Mouse (Mus musculus) ZHBTc4 (cell line): ENCODE measurements around the gene Fgfr1op2.
"Not testable (repeated sequence)": the region's sequence is repeated elsewhere in the genome, so short reads cannot be mapped to it uniquely, and the experiment has no call there.

Experiments used
- DNase-seq: peaks from one replicate; pipeline ENCODE4 v3.0.0-alpha.2; 2011; ENCODE audit warnings: low read depth, low spot score

Gene Fgfr1op2

GRCm38 (mm10) chr6:146576903-146577302, at the start of gene Fgfr1op2:
Gene Fgfr1op2 (plus strand): TSS chr6:146577203.
- DNase-seq: no peak

- no peak for DNase-seq
Measured at GRCm38 (mm10) chr6:146527537-146527936, 49.5 kb upstream of the Fgfr1op2 start.

GRCm38 (mm10) chr6:146530363-146530762, 46.6 kb upstream of the Fgfr1op2 start:
- no peak for DNase-seq

GRCm38 (mm10) chr6:146530769-146531168, 46.2 kb upstream of the Fgfr1op2 start:
- DNase-seq: no peak

- no peak for DNase-seq
Measured at GRCm38 (mm10) chr6:146533146-146533545, 43.9 kb upstream of the Fgfr1op2 start.

GRCm38 (mm10) chr6:146535501-146535900, 41.5 kb upstream of the Fgfr1op2 start:
- no peak for DNase-seq

GRCm38 (mm10) chr6:146537111-146537510, 39.9 kb upstream of the Fgfr1op2 start:
- DNase-seq: no peak

GRCm38 (mm10) chr6:146538071-146538470, 38.9 kb upstream of the Fgfr1op2 start:
- no peak for DNase-seq

- DNase-seq: no peak
Measured at GRCm38 (mm10) chr6:146538661-146539060, 38.3 kb upstream of the Fgfr1op2 start.

GRCm38 (mm10) chr6:146540386-146540785, 36.6 kb upstream of the Fgfr1op2 start:
- DNase-seq: no peak

GRCm38 (mm10) chr6:146544622-146545021, 32.4 kb upstream of the Fgfr1op2 start:
- DNase-seq: no peak

GRCm38 (mm10) chr6:146545289-146545865, 31.6 kb upstream of the Fgfr1op2 start:
- no peak for DNase-seq

GRCm38 (mm10) chr6:146550421-146550820, 26.6 kb upstream of the Fgfr1op2 start:
- DNase-seq: no peak

- no peak for DNase-seq
Measured at GRCm38 (mm10) chr6:146551326-146551725, 25.7 kb upstream of the Fgfr1op2 start.

GRCm38 (mm10) chr6:146562461-146562860, 14.5 kb upstream of the Fgfr1op2 start:
- DNase-seq: not testable (repeated sequence)

- no peak for DNase-seq
Measured at GRCm38 (mm10) chr6:146572073-146572472, 4.9 kb upstream of the Fgfr1op2 start.

- DNase-seq: peak; percentile 100
Measured at GRCm38 (mm10) chr6:146577310-146578109, 507 bp downstream of the Fgfr1op2 start, which contains the start of gene Ints13. Gene Ints13 (minus strand): TSS chr6:146577835.

GRCm38 (mm10) chr6:146578111-146578531, 1.1 kb downstream of the Fgfr1op2 start:
- DNase-seq: peak; percentile 71

GRCm38 (mm10) chr6:146578586-146578985, 1.6 kb downstream of the Fgfr1op2 start:
- DNase-seq: peak; percentile 27

GRCm38 (mm10) chr6:146580381-146580926, 3.5 kb downstream of the Fgfr1op2 start:
- DNase-seq: no peak

- DNase-seq: no peak
Measured at GRCm38 (mm10) chr6:146583366-146584046, 6.5 kb downstream of the Fgfr1op2 start.

- DNase-seq: no peak
Measured at GRCm38 (mm10) chr6:146585134-146585533, 8.1 kb downstream of the Fgfr1op2 start.
